Mouse (Mus musculus) heart, postnatal 0 days (tissue): Measurements from ENCODE around the gene Fgfr2. TPM values are rescaled to one million over a fixed set of nuclear protein-coding genes. Genes with fewer than 3 reads are reported as not detected.

Experiments
- ATAC-seq: fragments of 200-750 bp; cut with Nextera tagmentation; 2 replicates; pipeline ENCODE4 v1.8.0; 2017; ENCODE audit warnings: low read depth, moderate number of reproducible peaks, moderate library complexity; ENCODE audit not compliant: insufficient read depth
- DNase-seq: peaks from one replicate; pipeline ENCODE4 v3.0.0-alpha.2; 2016; ENCODE audit warnings: low spot score
- H3K27ac ChIP-seq: fragments of 300-500 bp; sonication (generic); 2 replicates; pipeline ENCODE4 v1.5.1; 2014; ENCODE audit warnings: low read depth, mild to moderate bottlenecking
- H3K27me3 ChIP-seq: fragments of 300-500 bp; sonication (generic); 2 replicates; pipeline ENCODE4 v1.6.1; 2014; ENCODE audit warnings: low read length, mixed read lengths; ENCODE audit not compliant: control insufficient read depth, insufficient read depth
- H3K36me3 ChIP-seq: fragments of 300-500 bp; sonication (generic); replicated peaks from 2 replicates; pipeline ENCODE4 v1.6.1; 2014; ENCODE audit warnings: low read length, mixed read lengths; ENCODE audit not compliant: control insufficient read depth, insufficient read depth
- H3K4me1 ChIP-seq: fragments of 300-500 bp; sonication (generic); 2 replicates; pipeline ENCODE4 v1.6.1; 2014; ENCODE audit warnings: antibody characterized with exemption; ENCODE audit not compliant: control insufficient read depth, insufficient read depth
- H3K4me2 ChIP-seq: fragments of 300-500 bp; sonication (generic); 2 replicates; pipeline ENCODE4 v1.6.1; 2014; ENCODE audit warnings: low read depth, mild to moderate bottlenecking, low read length, moderate library complexity
- H3K4me3 ChIP-seq: fragments of 300-500 bp; sonication (generic); 2 replicates; pipeline ENCODE4 v1.5.1; 2014; ENCODE audit warnings: low read depth, low read length
- H3K9ac ChIP-seq: fragments of 300-500 bp; sonication (generic); replicated peaks from 2 replicates; pipeline ENCODE4 v1.6.1; 2014; ENCODE audit warnings: low read depth, low read length, mixed read lengths
- H3K9me3 ChIP-seq: fragments of 300-500 bp; sonication (generic); replicated peaks from 2 replicates; pipeline ENCODE4 v1.6.1; 2016; ENCODE audit warnings: low read length; ENCODE audit not compliant: control insufficient read depth
- CTCF ChIP-seq: IDR thresholded peaks from 2 replicates; pipeline ENCODE4 v1.5.1; 2016; ENCODE audit warnings: antibody characterized with exemption, control low read depth, low read depth
- EP300 ChIP-seq: IDR thresholded peaks from 2 replicates; pipeline ENCODE4 v1.6.1; 2016; ENCODE audit warnings: antibody characterized with exemption, low read depth
- WGBS: fragments of 180-500 bp; shearing (Covaris S2); extraction: QIAGEN DNeasy Blood & Tissue Kit; methylation state at CpG from one replicate; pipeline ENCODE4 v1.1.7; 2014; 5-methylcytosine and 5-hydroxymethylcytosine counted together
- polyA plus RNA-seq: library from polyadenylated mRNA; unstranded; fragments of >200 nt; fragmentation: Nextera tagmentation; extraction: Ambion mirVana; gene quantifications from 2 replicates; pipeline ENCODE4 v1.2.1, GENCODE M21; 2015
- total RNA-seq: library from RNA; depleted of rRNA; stranded (reverse); fragments of >200 nt; gene quantifications from 2 replicates; pipeline ENCODE4 v1.2.3, GENCODE M21; 2014; ENCODE audit warnings: low replicate concordance

The Fgfr2 gene
- total and polyA plus RNA-seq, 2 experiments from 2014 or later, result 3.8 to 11.5 TPM

DNA sequence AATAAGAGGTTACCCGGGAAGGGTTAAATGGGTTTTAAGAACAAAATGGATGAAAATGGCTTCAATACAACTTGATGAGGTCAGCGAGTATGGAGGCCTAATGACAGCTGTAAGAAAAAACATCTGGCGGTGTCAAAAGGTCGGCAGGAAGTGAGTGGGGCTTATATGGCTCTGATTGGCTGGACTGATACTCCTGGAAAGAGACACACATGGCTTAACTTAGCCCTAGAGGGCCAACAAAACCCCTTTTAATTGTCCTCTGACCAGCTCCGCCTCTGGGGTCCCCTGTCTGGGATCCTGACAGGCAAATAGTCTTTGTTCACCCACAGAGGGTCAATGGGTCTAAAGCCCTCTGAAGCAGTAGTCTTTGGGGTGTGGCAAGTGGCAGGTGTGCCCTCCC, 85.9 kb downstream of the Fgfr2 start:
- peaks cover 78% of the 10 kb centered on the region for H3K4me1 ChIP-seq
- no peak overlapping the region for H3K4me2 ChIP-seq
- DNase-seq (no peak), ATAC-seq (peak; percentile 49; the same call in 1 of the 2 replicates)
- 0 out of 2 replicates have a peak, but pooled peaks have one; percentile 34 for TF ChIP-seq EP300
- TF ChIP-seq CTCF, result no peak
- H3K36me3 ChIP-seq, result no peaks in the 10 kb centered on the region
- 64% methylated on average over 5 of the region's 5 CpGs for WGBS
- peak overlapping the region; percentile 34; the same call in 1 of the 2 replicates for H3K9ac ChIP-seq
- no peak overlapping the region for H3K4me3 ChIP-seq
- H3K27me3 ChIP-seq, result no peaks in the 10 kb centered on the region
- peak overlapping the region; percentile 71 for H3K27ac ChIP-seq
- no peaks in the 10 kb centered on the region for H3K9me3 ChIP-seq

DNA sequence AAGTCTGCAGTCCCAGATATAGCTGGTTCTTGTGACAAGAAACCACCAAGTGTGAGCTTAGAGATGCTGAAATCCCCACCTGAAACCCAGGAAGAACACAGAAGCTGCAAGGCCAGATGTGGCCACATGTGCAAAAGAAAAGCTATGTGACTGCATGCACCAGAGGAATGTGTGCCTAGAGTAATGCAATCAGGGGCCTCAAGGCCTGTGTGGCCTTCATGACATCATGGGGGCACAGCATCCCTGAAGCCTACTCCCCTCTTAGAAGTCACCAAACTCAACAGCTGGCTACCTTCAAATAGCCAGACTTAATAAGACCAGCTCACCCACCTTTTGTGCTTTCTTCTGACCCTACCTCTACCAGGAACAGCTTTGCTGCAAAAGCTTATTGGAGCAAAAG, 87.2 kb downstream of the Fgfr2 start:
- no peak for DNase-seq
- Histone ChIP-seq H3K27ac (peak overlapping the region; percentile 71), H3K9ac (no peak overlapping the region; the same call in 1 of the 2 replicates), H3K4me1 (peaks cover 66% of the 10 kb centered on the region), H3K9me3 (no peaks in the 10 kb centered on the region), H3K4me3 (no peak overlapping the region), H3K27me3 (no peaks in the 10 kb centered on the region), H3K36me3 (0 out of 2 replicates have a peak, but pooled peaks cover 6% of the 10 kb centered on the region), H3K4me2 (no peak overlapping the region)
- no peak for ATAC-seq
- TF ChIP-seq CTCF, result no peak
- no peak for TF ChIP-seq EP300

DNA sequence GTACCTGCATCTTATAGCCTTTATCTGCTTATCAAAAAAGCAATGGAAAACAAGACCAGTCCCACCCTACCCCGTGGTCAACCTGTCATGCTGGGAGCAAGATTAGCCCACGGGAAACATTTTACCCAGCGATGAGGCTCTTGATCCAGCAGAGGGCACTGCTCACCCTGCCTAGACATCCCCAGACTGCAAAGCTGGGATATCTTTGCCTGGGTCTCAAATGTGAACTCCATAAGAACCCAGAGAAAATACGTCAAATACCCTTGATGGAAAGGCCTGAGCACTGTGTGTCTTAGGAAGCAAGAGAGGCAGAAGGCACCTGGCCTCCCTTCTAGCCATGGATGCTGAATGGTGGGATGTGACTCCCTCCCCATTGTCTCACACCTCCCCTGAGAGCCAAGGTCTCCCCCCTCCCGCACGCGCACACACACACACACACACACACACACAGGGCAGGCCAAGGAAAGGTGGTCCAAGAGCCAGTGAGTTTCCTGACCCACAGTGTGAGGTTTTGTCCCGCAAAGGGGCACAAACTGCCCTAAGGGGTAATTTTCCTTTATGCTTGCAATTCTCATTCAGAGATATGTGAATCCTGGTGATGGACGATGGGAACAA, 90.5 kb downstream of the Fgfr2 start:
- no peaks in the 10 kb centered on the region for H3K27me3 ChIP-seq
- H3K9ac ChIP-seq, result no peak overlapping the region
- no peaks in the 10 kb centered on the region for H3K9me3 ChIP-seq
- ATAC-seq (peak; percentile 64), DNase-seq (peak; percentile 74)
- peak; percentile 93 for TF ChIP-seq CTCF
- no peak for TF ChIP-seq EP300
- H3K4me2 ChIP-seq, result no peak overlapping the region
- no peak overlapping the region for H3K4me3 ChIP-seq
- H3K27ac ChIP-seq, result no peak overlapping the region
- 46% methylated on average over 9 of the region's 9 CpGs for WGBS
- H3K36me3 ChIP-seq, result 0 out of 2 replicates have a peak, but pooled peaks cover 6% of the 10 kb centered on the region
- H3K4me1 ChIP-seq, result peaks cover 39% of the 10 kb centered on the region

DNA sequence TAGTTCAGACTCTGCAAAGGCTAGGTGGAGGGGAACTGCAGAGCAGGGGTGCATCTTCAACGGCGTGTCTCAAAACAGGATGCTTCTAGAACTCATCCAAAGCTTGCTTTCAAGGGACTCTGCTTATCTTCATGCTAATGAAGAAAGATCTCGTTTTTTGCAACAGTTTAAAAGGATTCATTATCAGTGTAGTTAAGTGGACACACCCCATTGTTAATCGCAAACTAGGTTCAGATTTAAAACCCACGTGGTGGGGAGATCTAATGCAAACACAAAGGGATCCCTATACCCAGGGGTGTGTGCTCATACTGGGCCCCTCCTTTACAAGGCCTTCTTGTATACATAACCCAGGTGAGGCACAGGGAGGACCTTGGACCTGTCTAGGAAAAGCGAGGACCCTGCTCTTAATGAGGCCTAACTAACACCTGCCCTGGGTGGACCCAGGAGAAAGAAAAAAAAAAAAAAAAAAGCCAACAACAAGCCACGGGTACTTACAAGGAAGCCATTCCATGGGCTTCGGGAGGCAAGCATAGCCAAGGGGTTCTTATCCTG, 93.6 kb downstream of the Fgfr2 start:
- H3K27ac ChIP-seq, result no peak overlapping the region
- H3K9me3 ChIP-seq, result no peaks in the 10 kb centered on the region
- TF ChIP-seq EP300 (no peak), CTCF (no peak)
- no peak overlapping the region for H3K9ac ChIP-seq
- DNase-seq (no peak), ATAC-seq (no peak)
- peaks cover 15% of the 10 kb centered on the region; the same call in 1 of the 2 replicates for H3K4me1 ChIP-seq
- 71% methylated on average over 8 of the region's 8 CpGs for WGBS
- H3K4me2 ChIP-seq, result no peak overlapping the region
- H3K36me3 ChIP-seq, result 0 out of 2 replicates have a peak, but pooled peaks cover 6% of the 10 kb centered on the region
- H3K4me3 ChIP-seq, result no peak overlapping the region
- H3K27me3 ChIP-seq, result no peaks in the 10 kb centered on the region

DNA sequence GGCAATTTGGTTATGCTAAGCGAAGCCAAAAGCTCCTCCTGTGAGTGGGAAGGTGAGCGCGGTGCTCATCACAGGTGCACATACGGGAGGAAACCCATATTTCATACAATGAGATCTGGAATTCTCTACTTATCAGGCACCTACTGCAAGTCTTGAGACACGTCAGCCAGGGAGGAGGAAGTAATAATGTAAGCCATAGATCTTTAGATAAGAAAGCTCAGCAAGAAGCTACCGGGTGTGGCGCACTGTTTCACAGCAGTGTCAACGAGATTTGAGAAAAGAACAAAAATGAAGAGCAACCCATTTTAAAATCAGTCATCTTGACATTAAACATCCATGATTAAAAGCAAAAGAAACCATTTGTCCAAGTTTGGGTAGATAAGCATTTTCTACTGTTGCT, 94.1 kb downstream of the Fgfr2 start:
- H3K27me3 ChIP-seq, result no peaks in the 10 kb centered on the region
- peaks cover 11% of the 10 kb centered on the region; the same call in 1 of the 2 replicates for H3K4me1 ChIP-seq
- no peak overlapping the region for H3K4me3 ChIP-seq
- no peak overlapping the region for H3K4me2 ChIP-seq
- TF ChIP-seq EP300, result no peak
- no peak for TF ChIP-seq CTCF
- no peak overlapping the region for H3K27ac ChIP-seq
- ATAC-seq (no peak), DNase-seq (no peak)
- H3K36me3 ChIP-seq, result 0 out of 2 replicates have a peak, but pooled peaks cover 6% of the 10 kb centered on the region
- no peak overlapping the region for H3K9ac ChIP-seq
- 82% methylated on average over 8 of the region's 8 CpGs for WGBS
- H3K9me3 ChIP-seq, result no peaks in the 10 kb centered on the region
